Mouse (Mus musculus) forebrain, embryonic 14.5 days (tissue): ENCODE measurements around the gene Pex11b. TPM values are rescaled to one million over a fixed set of nuclear protein-coding genes. Genes with fewer than 3 reads are reported as not detected.
A peak's percentile ranks its signal among the peaks of the same experiment; 100 is the strongest.

ENCODE experiments used
- ATAC-seq: fragments of 200-750 bp; cut with Nextera tagmentation; 2 replicates; pipeline ENCODE4 v1.8.0; 2017; ENCODE audit warnings: mild to moderate bottlenecking, moderate library complexity
- DNase-seq: peaks from one replicate; pipeline ENCODE4 v3.0.0-alpha.2; 2015; ENCODE audit warnings: low spot score
- H3K27ac ChIP-seq: fragments of 300-500 bp; sonication (generic); 2 replicates; pipeline ENCODE4 v1.5.1; 2014; ENCODE audit warnings: low read depth, mild to moderate bottlenecking, control low read depth, low read length, moderate library complexity
- H3K27me3 ChIP-seq: fragments of 300-500 bp; sonication (generic); replicated peaks from 2 replicates; pipeline ENCODE4 v1.6.1; 2014; ENCODE audit warnings: low read length, control low read depth, mixed read lengths; ENCODE audit not compliant: control insufficient read depth, insufficient read depth
- H3K36me3 ChIP-seq: fragments of 300-500 bp; sonication (generic); 2 replicates; pipeline ENCODE4 v1.6.1; 2014; ENCODE audit warnings: low read length, control low read depth; ENCODE audit not compliant: control insufficient read depth, insufficient read depth
- H3K4me1 ChIP-seq: fragments of 300-500 bp; sonication (generic); 2 replicates; pipeline ENCODE4 v1.6.1; 2014; ENCODE audit warnings: antibody characterized with exemption, low read length, control low read depth; ENCODE audit not compliant: control insufficient read depth, insufficient read depth
- H3K4me2 ChIP-seq: fragments of 300-500 bp; sonication (generic); 2 replicates; pipeline ENCODE4 v1.6.1; 2014; ENCODE audit warnings: mild to moderate bottlenecking, control low read depth, low read length
- H3K4me3 ChIP-seq: fragments of 300-500 bp; sonication (generic); 2 replicates; pipeline ENCODE4 v1.5.1; 2014; ENCODE audit warnings: low read depth, low read length, control low read depth
- H3K9ac ChIP-seq: fragments of 300-500 bp; sonication (generic); 2 replicates; pipeline ENCODE4 v1.6.1; 2014; ENCODE audit warnings: mild to moderate bottlenecking, low read length, control low read depth, moderate library complexity
- H3K9me3 ChIP-seq: fragments of 300-500 bp; sonication (generic); replicated peaks from 2 replicates; pipeline ENCODE4 v1.6.1; 2016; ENCODE audit warnings: low read length, control low read depth, mixed read lengths; ENCODE audit not compliant: control insufficient read depth
- WGBS: fragments of 180-500 bp; shearing (Covaris S2); extraction: QIAGEN DNeasy Blood & Tissue Kit; methylation state at CpG from one replicate; pipeline ENCODE4 v1.1.7; 2014; 5-methylcytosine and 5-hydroxymethylcytosine counted together
- polyA plus RNA-seq: library from polyadenylated mRNA; unstranded; fragments of >200 nt; fragmentation: Nextera tagmentation; extraction: Ambion mirVana; gene quantifications from 2 replicates; pipeline ENCODE4 v1.2.1, GENCODE M21; 2014

Gene Pex11b
- polyA plus RNA-seq, 1 experiment from 2014 or later: 64.4 TPM

GRCm38 (mm10) chr3:96597435-96597891, 37.7 kb upstream of the Pex11b start:
- Histone ChIP-seq H3K27ac (peak overlapping the region; percentile 22), H3K36me3 (no peaks in the 10 kb centered on the region), H3K4me1 (peaks cover 46% of the 10 kb centered on the region), H3K4me2 (peak overlapping the region; percentile 99), H3K9ac (peak overlapping the region; percentile 79), H3K27me3 (no peaks in the 10 kb centered on the region), H3K9me3 (no peaks in the 10 kb centered on the region), H3K4me3 (peak overlapping the region; percentile 48)
- ATAC-seq: no peak
- WGBS: under 1% methylated on average over 40 of the region's 40 CpGs
- DNase-seq: peak; percentile 59

DNA sequence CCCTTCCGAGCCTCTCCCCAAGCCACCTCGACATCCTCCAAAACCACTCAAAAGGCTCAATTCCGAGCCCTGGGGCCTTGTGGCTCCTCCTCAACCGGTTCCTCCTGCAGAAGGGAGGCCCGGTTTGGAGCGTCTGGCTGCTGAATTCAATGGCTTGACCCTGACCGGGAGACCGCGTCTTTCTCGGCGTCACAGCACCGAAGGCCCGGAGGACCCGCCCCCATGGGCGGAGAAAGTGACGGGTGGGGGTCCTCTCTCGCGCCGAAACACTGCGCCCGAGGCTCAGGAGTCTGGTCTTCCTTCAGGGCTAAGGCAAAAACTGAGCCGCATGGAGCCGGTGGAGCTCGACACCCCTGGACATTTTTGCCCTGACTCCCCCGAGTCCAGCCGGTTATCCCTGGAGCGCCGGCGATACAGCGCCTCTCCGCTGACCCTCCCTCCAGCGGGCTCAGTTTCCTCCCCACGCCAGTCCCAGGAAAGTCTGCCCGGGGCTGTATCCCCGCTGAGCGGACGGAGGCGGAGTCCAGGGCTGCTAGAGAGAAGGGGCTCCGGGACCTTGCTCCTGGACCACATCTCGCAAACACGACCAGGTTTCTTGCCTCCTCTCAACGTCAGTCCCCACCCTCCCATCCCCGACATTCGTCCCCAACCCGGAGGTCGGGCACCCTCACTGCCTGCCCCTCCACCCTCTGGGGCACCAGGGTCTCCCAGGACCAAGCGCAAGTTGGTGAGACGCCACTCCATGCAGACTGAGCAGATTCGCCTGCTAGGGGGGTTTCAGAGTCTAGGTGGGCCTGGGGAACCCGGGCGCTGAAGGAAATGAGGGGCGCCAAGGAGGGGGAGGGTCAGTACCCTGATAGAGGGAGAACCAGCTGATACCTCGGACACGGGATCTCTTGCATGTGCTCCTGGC, 36.8 kb upstream of the Pex11b start:
- Histone ChIP-seq H3K36me3 (no peaks in the 10 kb centered on the region), H3K27me3 (no peaks in the 10 kb centered on the region), H3K27ac (peak overlapping the region; percentile 22; the same call in 1 of the 2 replicates), H3K4me3 (peak overlapping the region; percentile 48), H3K4me1 (peaks cover 48% of the 10 kb centered on the region), H3K4me2 (peak overlapping the region; percentile 99), H3K9me3 (no peaks in the 10 kb centered on the region), H3K9ac (peak overlapping the region; percentile 79)
- DNase-seq (peak; percentile 76), ATAC-seq (no peak)
- 2% methylated on average over 54 of the region's 54 CpGs for WGBS

GRCm38 (mm10) chr3:96599069-96599393, 36.1 kb upstream of the Pex11b start:
- ATAC-seq (no peak), DNase-seq (no peak)
- Histone ChIP-seq H3K4me3 (0 out of 2 replicates have a peak overlapping the region, but pooled peaks have one; percentile 48), H3K36me3 (no peaks in the 10 kb centered on the region), H3K4me2 (peak overlapping the region; percentile 99; the same call in 1 of the 2 replicates), H3K27ac (no peak overlapping the region), H3K27me3 (no peaks in the 10 kb centered on the region), H3K9me3 (no peaks in the 10 kb centered on the region), H3K9ac (no peak overlapping the region), H3K4me1 (peaks cover 54% of the 10 kb centered on the region)
- WGBS: 45% methylated on average over 8 of the region's 8 CpGs

DNA sequence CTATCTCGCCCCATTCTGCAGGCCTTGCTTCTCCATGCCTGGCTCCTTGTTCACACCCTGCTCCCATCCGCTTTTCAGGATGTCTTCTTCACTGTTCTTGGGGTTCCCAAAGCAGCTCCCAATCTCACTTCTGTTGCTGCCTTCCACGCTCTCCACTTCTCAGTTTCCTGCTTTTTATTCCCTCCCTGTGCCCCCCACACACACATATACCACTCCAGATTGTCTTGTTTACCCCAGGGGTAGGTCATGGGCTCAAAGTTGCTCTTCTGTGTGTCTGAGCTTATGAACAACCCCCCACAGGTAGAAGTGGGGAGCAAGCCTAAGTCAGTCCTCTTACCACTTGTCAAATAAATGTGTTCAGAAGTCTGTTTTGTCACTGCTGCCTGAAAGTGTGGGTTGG, 35.8 kb upstream of the Pex11b start:
- Histone ChIP-seq H3K9me3 (no peaks in the 10 kb centered on the region), H3K4me2 (peak overlapping the region; percentile 99; the same call in 1 of the 2 replicates), H3K9ac (no peak overlapping the region), H3K27me3 (no peaks in the 10 kb centered on the region), H3K27ac (no peak overlapping the region), H3K4me1 (peaks cover 58% of the 10 kb centered on the region), H3K36me3 (no peaks in the 10 kb centered on the region), H3K4me3 (no peak overlapping the region)
- 73% methylated on average over 3 of the region's 3 CpGs for WGBS
- ATAC-seq: no peak
- no peak for DNase-seq

GRCm38 (mm10) chr3:96600639-96601250, 34.4 kb upstream of the Pex11b start, which contains the start of gene Lix1l:
Gene Lix1l (plus strand): TSS chr3:96601149.
- Histone ChIP-seq H3K4me2 (peak within 1 kb of the TSS; percentile 69), H3K27ac (peak within 1 kb of the TSS; percentile 96), H3K27me3 (no peaks in the 10 kb centered on the region), H3K4me3 (peak within 1 kb of the TSS; percentile 82), H3K4me1 (peaks cover 62% of the 10 kb centered on the region), H3K9me3 (no peaks in the 10 kb centered on the region), H3K9ac (peak within 1 kb of the TSS; percentile 90), H3K36me3 (no peaks in the 10 kb centered on the region)
- 1% methylated on average over 27 of the region's 27 CpGs for WGBS
- peak; percentile 95 for ATAC-seq
- DNase-seq: peak; percentile 98

DNA sequence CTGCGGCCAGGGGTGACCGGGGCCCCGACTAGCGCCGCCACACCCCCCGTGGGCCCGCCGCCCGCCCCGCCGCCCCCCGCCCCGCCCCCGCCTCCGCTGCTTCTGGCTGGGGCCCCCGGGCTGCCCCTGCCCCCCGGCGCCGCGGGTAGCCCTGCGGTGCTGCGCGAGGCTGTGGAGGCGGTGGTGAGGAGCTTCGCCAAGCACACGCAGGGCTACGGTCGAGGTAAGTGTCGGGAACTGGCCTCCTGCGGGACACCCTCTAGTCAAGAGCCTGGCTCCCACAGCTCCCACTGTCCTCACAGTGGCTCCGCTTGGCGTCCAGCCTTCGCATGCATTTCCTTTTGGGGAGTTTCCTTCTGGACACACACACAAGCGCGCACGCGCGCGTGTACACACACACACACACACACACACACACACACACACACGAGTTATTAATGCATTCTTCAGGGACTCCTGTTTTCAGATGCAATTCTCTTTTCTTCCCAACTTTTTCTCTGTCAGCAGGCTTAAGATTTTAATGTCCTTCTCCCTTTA, 33.9 kb upstream of the Pex11b start:
- peak overlapping the region; percentile 82 for H3K4me3 ChIP-seq
- ATAC-seq (peak; percentile 64), DNase-seq (peak; percentile 81)
- H3K9me3 ChIP-seq: no peaks in the 10 kb centered on the region
- H3K27me3 ChIP-seq: no peaks in the 10 kb centered on the region
- H3K27ac ChIP-seq: peak overlapping the region; percentile 96
- peak overlapping the region; percentile 90 for H3K9ac ChIP-seq
- no peaks in the 10 kb centered on the region for H3K36me3 ChIP-seq
- H3K4me1 ChIP-seq: peaks cover 57% of the 10 kb centered on the region
- H3K4me2 ChIP-seq: peak overlapping the region; percentile 69
- WGBS: 0% methylated on average over 8 of the region's 40 CpGs

GRCm38 (mm10) chr3:96601941-96602703, 33.1 kb upstream of the Pex11b start:
- peak; percentile 71 for DNase-seq
- 6% methylated on average over 10 of the region's 10 CpGs for WGBS
- H3K9me3 ChIP-seq: no peaks in the 10 kb centered on the region

GRCm38 (mm10) chr3:96602704-96603084, 32.5 kb upstream of the Pex11b start:
- H3K27me3 ChIP-seq: no peaks in the 10 kb centered on the region
- peak overlapping the region; percentile 96 for H3K27ac ChIP-seq
- H3K4me1 ChIP-seq: peaks cover 49% of the 10 kb centered on the region
- no peaks in the 10 kb centered on the region for H3K9me3 ChIP-seq
- ATAC-seq (no peak), DNase-seq (peak; percentile 19)
- H3K4me3 ChIP-seq: peak overlapping the region; percentile 82
- 36% methylated on average over 5 of the region's 5 CpGs for WGBS
- peak overlapping the region; percentile 69 for H3K4me2 ChIP-seq
- no peaks in the 10 kb centered on the region for H3K36me3 ChIP-seq
- peak overlapping the region; percentile 90 for H3K9ac ChIP-seq

More at GRCm38 (mm10) chr3:96601941-96602703, 33.1 kb upstream of the Pex11b start:
- Histone ChIP-seq H3K27ac (peak overlapping the region; percentile 96), H3K36me3 (no peaks in the 10 kb centered on the region), H3K4me1 (peaks cover 49% of the 10 kb centered on the region), H3K27me3 (no peaks in the 10 kb centered on the region), H3K9ac (peak overlapping the region; percentile 90), H3K4me3 (peak overlapping the region; percentile 82), H3K4me2 (peak overlapping the region; percentile 69)
- no peak for ATAC-seq
